Mouse (Mus musculus) heart, adult 2 months (tissue): Measurements from ENCODE around the gene Trappc12.

Experiments used
- CTCF ChIP-seq: fragments of 200-600 bp; IDR thresholded peaks from 2 replicates; pipeline ENCODE4 v1.8.1; 2022; ENCODE audit warnings: antibody characterized with exemption, mild to moderate bottlenecking, moderate library complexity
- EP300 ChIP-seq: fragments of 200-500 bp; IDR thresholded peaks from 2 replicates; pipeline ENCODE4 v1.6.1; 2011; ENCODE audit warnings: low read depth, low read length, control low read depth; ENCODE audit not compliant: insufficient read depth
- POLR2A ChIP-seq: fragments of 200-500 bp; IDR thresholded peaks from 2 replicates; pipeline ENCODE4 v1.6.1; 2011; ENCODE audit warnings: mild to moderate bottlenecking, low read depth, low read length, control low read depth; ENCODE audit not compliant: insufficient read depth

DNA sequence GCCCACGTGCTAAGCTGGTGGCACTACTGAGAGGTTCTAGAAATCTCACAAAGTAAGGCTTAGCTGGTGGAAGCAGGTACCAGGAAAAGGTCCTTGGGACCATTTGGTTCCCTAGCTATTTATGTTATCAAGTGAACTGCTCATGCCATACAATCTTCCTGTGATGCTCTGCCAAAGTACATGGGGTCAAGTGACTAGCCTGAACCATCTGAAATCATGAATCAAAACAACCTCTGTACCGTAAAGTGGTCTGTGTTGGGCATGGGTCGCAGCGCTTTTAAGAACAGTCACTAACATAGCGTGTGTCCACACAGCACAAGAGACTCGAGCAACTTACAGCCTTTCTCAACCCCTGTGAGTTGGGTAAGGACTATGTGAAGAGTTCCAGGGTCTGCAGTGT lies 45.1 kb downstream of the Trappc12 start:
- no peak for TF ChIP-seq EP300
- no peak for TF ChIP-seq CTCF
- no peak for TF ChIP-seq POLR2A
